Mouse (Mus musculus) kidney, adult 2 months (tissue): ENCODE measurements around the gene Hist1h4h.

ENCODE experiments used
- CTCF ChIP-seq: fragments of 200-500 bp; conservative IDR thresholded peaks from 2 replicates; pipeline ENCODE4 v1.5.1; 2011; ENCODE audit warnings: low read depth, mild to moderate bottlenecking, control low read depth, low read length, moderate library complexity, mixed read lengths; ENCODE audit not compliant: insufficient read depth, insufficient read length
- POLR2A ChIP-seq: fragments of 200-500 bp; IDR thresholded peaks from one replicate; pipeline ENCODE4 v1.6.1; 2011; ENCODE audit warnings: low read depth, low read length, control low read depth

GRCm38 (mm10) chr13:23498653-23499052, 32.2 kb upstream of the Hist1h4h start:
- TF ChIP-seq CTCF (no peak), POLR2A (no peak)
